Mouse (Mus musculus): ENCODE data around the gene Gm7029.
"Not testable (repeated sequence)": the region's sequence is repeated elsewhere in the genome, so short reads cannot be mapped to it uniquely, and the experiment has no call there.

GRCm38 (mm10) chr17:33904835-33905234, 31.2 kb downstream of the Gm7029 start, which contains the start of gene Platr17:
- TF ChIP-seq CTCF (IDR thresholded peaks at IDR 0.05; ENCODE audit: low read depth, low read length); POLR2A (IDR thresholded peaks at IDR 0.05; ENCODE audit: borderline replicate concordance, low read depth, low read length): not testable (repeated sequence)

Data from bone marrow macrophage, adult 2 months (primary cell).